In the genomic region with DNA sequence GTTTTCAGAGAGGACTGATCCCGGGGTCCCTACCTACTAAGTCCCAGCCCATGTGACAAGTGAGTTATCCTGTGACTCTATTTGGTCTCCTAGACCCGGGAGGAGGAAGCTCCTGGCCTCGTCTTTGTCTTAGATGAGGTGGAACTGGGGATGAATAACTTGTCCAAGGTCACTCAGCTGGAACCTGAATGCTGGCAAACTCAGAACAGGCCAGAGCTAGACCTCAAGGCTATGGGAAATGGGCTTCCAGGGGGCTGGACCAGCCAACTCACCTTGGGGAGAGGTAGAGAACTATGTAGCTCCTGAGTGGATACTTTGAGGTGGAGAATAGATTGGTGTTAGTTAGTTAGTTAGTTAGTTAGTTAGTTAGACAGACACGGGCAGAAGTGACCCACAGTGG, we compare ENCODE assay signal across 18 mouse cellular contexts. TPM values are rescaled to one million over a fixed set of nuclear protein-coding genes. Genes with fewer than 3 reads are reported as not detected.
DNase-seq lines count a peak whose midpoint lies in the region; ATAC-seq and TF ChIP-seq lines count a peak whose summit lies in the region.
"Had no signal": no experiment of that assay in that cellular context is flagged by ENCODE, and none has a peak within 500 bp of the region (broad histone marks: within the 10 kb centered on the region; RNA-seq: fewer than 3 reads in every experiment).

No protein-coding gene starts in this region.

- no peak for TF ChIP-seq CTCF in hindbrain, postnatal 0 days (IDR thresholded peaks at IDR 0.05; ENCODE audit: low read depth)

- no peaks in the 10 kb centered on the region for H3K9me3 ChIP-seq in hindbrain, postnatal 0 days (ENCODE audit: low read length)
- H3K9me3 ChIP-seq in hindbrain, embryonic 16.5 days (ENCODE audit: control insufficient read depth, low read length): no peaks in the 10 kb centered on the region
- H3K9me3 ChIP-seq: midbrain, embryonic 10.5 days had no signal

- peak; percentile 87 for DNase-seq in heart, adult 11 months
- no peak for DNase-seq in heart, postnatal 36 days
- no peak for DNase-seq in hindbrain, postnatal 0 days (ENCODE audit: low spot score)
- DNase-seq in A20 (ENCODE audit: low read depth, low spot score) (peak; percentile 23), R1 (ENCODE audit: low read depth, low spot score) (peak; percentile 63)
- no peak for DNase-seq in embryo, embryonic 10.5 days (ENCODE audit: low spot score)
- DNase-seq in cerebellum, adult 11-12 months: no peak
- DNase-seq: layer of hippocampus, adult 9-11 months; lung, postnatal 36 days; thymus, postnatal 14 days had no signal

- no peaks in the 10 kb centered on the region for H3K36me3 ChIP-seq in hindbrain, postnatal 0 days (ENCODE audit: insufficient read depth, low read length)
- no peaks in the 10 kb centered on the region for H3K36me3 ChIP-seq in hindbrain, embryonic 16.5 days (ENCODE audit: control insufficient read depth, insufficient read depth, low read length)
- H3K36me3 ChIP-seq: midbrain, embryonic 10.5 days had no signal

- H3K27ac ChIP-seq in hindbrain, postnatal 0 days: no peak overlapping the region
- H3K27ac ChIP-seq in hindbrain, embryonic 16.5 days (ENCODE audit: low read depth, low read length): no peak overlapping the region
- H3K27ac ChIP-seq: kidney, postnatal 0 days; liver, embryonic 14.5 days; midbrain, embryonic 10.5 days had no signal

- H3K4me2 ChIP-seq in hindbrain, postnatal 0 days (ENCODE audit: low read depth, low read length): peak overlapping the region; percentile 64
- H3K4me2 ChIP-seq in hindbrain, embryonic 16.5 days (ENCODE audit: low read length): no peak overlapping the region

- peaks cover 30% of the 10 kb centered on the region for H3K27me3 ChIP-seq in hindbrain, postnatal 0 days (ENCODE audit: insufficient read depth, low read length)
- H3K27me3 ChIP-seq in hindbrain, embryonic 16.5 days (replicated peaks; ENCODE audit: control insufficient read depth, insufficient read depth, low read length): peaks cover 44% of the 10 kb centered on the region

- intact Hi-C loops in heart, postnatal 36 days (cut with DNase I): loop anchor here (5.0 kb wide), 1 partner anchor 104 kb away; no protein-coding TSS in a partner anchor

- ATAC-seq in hindbrain, postnatal 0 days: no peak
- ATAC-seq in hindbrain, embryonic 16.5 days: no peak
- ATAC-seq: activated CD4-positive, CD25-positive, alpha-beta regulatory T cell, adult 4 months; inflammation-experienced regulatory T-cells, adult 6 months had no signal

- 56% methylated on average over 4 of the region's 4 CpGs for WGBS in hindbrain, postnatal 0 days
- 55% methylated on average over 4 of the region's 4 CpGs for WGBS in hindbrain, embryonic 16.5 days

- H3K4me3 ChIP-seq in hindbrain, postnatal 0 days (ENCODE audit: low read length): no peak overlapping the region
- H3K4me3 ChIP-seq in hindbrain, embryonic 16.5 days (ENCODE audit: low read length): no peak overlapping the region
- H3K4me3 ChIP-seq: midbrain, embryonic 10.5 days had no signal

- no peak overlapping the region for H3K9ac ChIP-seq in hindbrain, postnatal 0 days (replicated peaks; ENCODE audit: low read length)
- H3K9ac ChIP-seq in hindbrain, embryonic 16.5 days (ENCODE audit: low read depth, low read length): no peak overlapping the region
- H3K9ac ChIP-seq: liver, embryonic 14.5 days had no signal

- peaks cover 16% of the 10 kb centered on the region; the same call in 1 of the 2 replicates for H3K4me1 ChIP-seq in hindbrain, postnatal 0 days (ENCODE audit: insufficient read depth, low read length)
- H3K4me1 ChIP-seq in hindbrain, embryonic 16.5 days (ENCODE audit: control insufficient read depth, insufficient read depth, low read depth, low read length): peaks cover 19% of the 10 kb centered on the region

RNA-seq across cellular contexts. Expression of a gene that starts 2.1 kb away (rescaled TPM):
- total RNA-seq in heart, postnatal 36 days (2021): 100 to 1,000 TPM; 120 to 129 TPM
- total RNA-seq in hindbrain, postnatal 0 days (2014; rRNA removed): 58.0 and 58.7 TPM in 2 replicates
- polyA plus RNA-seq in hindbrain, postnatal 0 days (2015; fragmentation: Nextera tagmentation; extraction: Ambion mirVana): 49.4 and 55.0 TPM in 2 replicates
- polyA plus RNA-seq in hindbrain, embryonic 16.5 days (2015; fragmentation: Nextera tagmentation; extraction: Ambion mirVana): 23.1 and 25.9 TPM in 2 replicates
- total RNA-seq: hematopoietic stem cell, adult 5-6 weeks; MEL had no signal
- polyA plus RNA-seq: inflammation-experienced regulatory T-cells, adult 6 months had no signal

Comparison
In these comparisons a context has a peak if more than half of its experiments do, and no peak if none do; other contexts are left out.
1. DNase-seq: peak in heart, adult 11 months (single experiment), A20 (single experiment) and R1 (single experiment); none in heart, postnatal 36 days (0 of 2), hindbrain, postnatal 0 days (single experiment), embryo, embryonic 10.5 days (single experiment) and cerebellum, adult 11-12 months (single experiment).